Mouse (Mus musculus) hindbrain, embryonic 14.5 days (tissue): ENCODE results near the gene Serpine1. TPM values are rescaled to one million over a fixed set of nuclear protein-coding genes. Genes with fewer than 3 reads are reported as not detected.
A peak's percentile ranks its signal among the peaks of the same experiment; 100 is the strongest.

Experiments used
- ATAC-seq: fragments of 200-750 bp; cut with Nextera tagmentation; 2 replicates; pipeline ENCODE4 v1.8.0; 2017; ENCODE audit warnings: moderate number of reproducible peaks, mild to moderate bottlenecking, moderate TSS enrichment, moderate library complexity; ENCODE audit not compliant: low FRiP score
- DNase-seq: peaks from one replicate; pipeline ENCODE4 v3.0.0-alpha.2; 2015; ENCODE audit warnings: low spot score
- H3K27ac ChIP-seq: fragments of 300-500 bp; sonication (generic); 2 replicates; pipeline ENCODE4 v1.5.1; 2014; ENCODE audit warnings: mild to moderate bottlenecking, moderate library complexity
- H3K27me3 ChIP-seq: fragments of 300-500 bp; sonication (generic); 2 replicates; pipeline ENCODE4 v1.6.1; 2014; ENCODE audit warnings: mild to moderate bottlenecking, low read length, mixed read lengths; ENCODE audit not compliant: control insufficient read depth, insufficient read depth
- H3K36me3 ChIP-seq: fragments of 300-500 bp; sonication (generic); replicated peaks from 2 replicates; pipeline ENCODE4 v1.6.1; 2014; ENCODE audit not compliant: control insufficient read depth, insufficient read depth
- H3K4me1 ChIP-seq: fragments of 300-500 bp; sonication (generic); replicated peaks from 2 replicates; pipeline ENCODE4 v1.6.1; 2014; ENCODE audit warnings: antibody characterized with exemption, low read length, mixed read lengths; ENCODE audit not compliant: control insufficient read depth, insufficient read depth
- H3K4me2 ChIP-seq: fragments of 300-500 bp; sonication (generic); replicated peaks from 2 replicates; pipeline ENCODE4 v1.6.1; 2014; ENCODE audit warnings: mild to moderate bottlenecking, moderate library complexity
- H3K4me3 ChIP-seq: fragments of 300-500 bp; sonication (generic); replicated peaks from 2 replicates; pipeline ENCODE4 v1.5.1; 2014; ENCODE audit warnings: mild to moderate bottlenecking, low read length
- H3K9ac ChIP-seq: fragments of 300-500 bp; sonication (generic); 2 replicates; pipeline ENCODE4 v1.6.1; 2014
- H3K9me3 ChIP-seq: fragments of 300-500 bp; sonication (generic); 2 replicates; pipeline ENCODE4 v1.6.1; 2016; ENCODE audit warnings: low read length; ENCODE audit not compliant: control insufficient read depth
- WGBS: fragments of 180-500 bp; shearing (Covaris S2); extraction: QIAGEN DNeasy Blood & Tissue Kit; methylation state at CpG from one replicate; pipeline ENCODE4 v1.1.7; 2014; 5-methylcytosine and 5-hydroxymethylcytosine counted together
- polyA plus RNA-seq: library from polyadenylated mRNA; unstranded; fragments of >200 nt; fragmentation: Nextera tagmentation; extraction: Ambion mirVana; gene quantifications from 2 replicates; pipeline ENCODE4 v1.2.1, GENCODE M21; 2014

Serpine1 gene
- polyA plus RNA-seq, 1 experiment from 2014 or later, result 0.25 TPM

GRCm38 (mm10) chr5:137070881-137071605 lies 1.0 kb downstream of the Serpine1 start:
- Histone ChIP-seq H3K9me3 (no peaks in the 10 kb centered on the region), H3K27ac (no peak overlapping the region), H3K9ac (no peak overlapping the region), H3K4me3 (no peak overlapping the region), H3K4me1 (0 out of 2 replicates have a peak, but pooled peaks cover 4% of the 10 kb centered on the region), H3K36me3 (no peaks in the 10 kb centered on the region), H3K4me2 (peak overlapping the region; percentile 50; the same call in 1 of the 2 replicates), H3K27me3 (no peaks in the 10 kb centered on the region)
- no peak for ATAC-seq
- DNase-seq, result no peak
- 87% methylated on average over 19 of the region's 19 CpGs for WGBS

GRCm38 (mm10) chr5:137068711-137069110 lies 3.4 kb downstream of the Serpine1 start:
- no peaks in the 10 kb centered on the region for H3K27me3 ChIP-seq
- no peak overlapping the region for H3K27ac ChIP-seq
- no peak overlapping the region for H3K4me3 ChIP-seq
- H3K4me1 ChIP-seq, result 0 out of 2 replicates have a peak, but pooled peaks cover 4% of the 10 kb centered on the region
- ATAC-seq (no peak), DNase-seq (no peak)
- H3K4me2 ChIP-seq, result no peak overlapping the region
- no peaks in the 10 kb centered on the region for H3K36me3 ChIP-seq
- WGBS, result 84% methylated on average over 4 of the region's 4 CpGs
- no peak overlapping the region for H3K9ac ChIP-seq
- H3K9me3 ChIP-seq, result no peaks in the 10 kb centered on the region

DNA sequence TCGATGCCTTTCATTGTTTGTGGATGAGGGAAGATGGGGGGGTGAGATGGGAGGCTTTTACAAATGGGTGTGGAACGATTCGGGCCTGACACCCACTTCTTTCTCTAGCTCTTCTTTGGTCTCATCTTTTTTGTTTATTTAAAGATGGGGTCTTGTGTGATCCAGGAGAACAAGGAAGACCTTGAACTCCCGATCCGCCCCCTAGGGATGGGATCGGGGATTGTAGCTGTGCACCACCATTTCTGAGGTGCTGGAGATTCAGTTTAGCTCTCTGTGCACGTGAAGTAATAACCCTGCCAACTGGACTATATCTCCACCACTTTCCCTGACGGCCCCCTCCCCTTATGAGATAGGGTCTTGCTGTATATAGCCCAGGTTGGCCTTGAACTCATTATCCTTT lies 6.1 kb downstream of the Serpine1 start:
- no peaks in the 10 kb centered on the region for H3K36me3 ChIP-seq
- 80% methylated on average over 8 of the region's 8 CpGs for WGBS
- H3K4me1 ChIP-seq, result no peaks in the 10 kb centered on the region
- no peak overlapping the region for H3K4me3 ChIP-seq
- DNase-seq (no peak), ATAC-seq (no peak)
- H3K4me2 ChIP-seq, result no peak overlapping the region
- no peak overlapping the region for H3K9ac ChIP-seq
- no peaks in the 10 kb centered on the region for H3K9me3 ChIP-seq
- no peak overlapping the region for H3K27ac ChIP-seq
- no peaks in the 10 kb centered on the region for H3K27me3 ChIP-seq

DNA sequence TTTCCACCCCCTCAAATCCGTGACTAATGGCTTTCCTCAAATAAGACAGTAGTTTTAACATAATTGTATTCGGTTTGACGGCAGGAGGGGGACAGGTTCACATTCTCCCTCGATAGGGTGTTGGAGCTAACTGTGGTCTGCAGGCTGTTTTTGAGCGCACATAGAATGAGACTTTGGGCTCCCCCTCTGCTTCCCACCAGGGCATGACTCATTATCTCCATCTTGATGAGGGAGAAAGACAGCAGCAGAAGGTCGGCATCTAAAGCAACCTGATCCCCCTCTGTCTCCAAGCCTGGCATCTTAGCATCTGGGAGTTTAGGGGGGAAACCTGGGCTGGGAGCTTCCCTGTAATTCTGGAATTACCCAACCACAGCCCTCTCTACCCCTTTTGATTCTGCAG lies 6.6 kb downstream of the Serpine1 start:
- Histone ChIP-seq H3K36me3 (no peaks in the 10 kb centered on the region), H3K4me2 (no peak overlapping the region), H3K9ac (no peak overlapping the region), H3K27ac (no peak overlapping the region), H3K4me3 (no peak overlapping the region), H3K27me3 (no peaks in the 10 kb centered on the region), H3K4me1 (no peaks in the 10 kb centered on the region), H3K9me3 (no peaks in the 10 kb centered on the region)
- DNase-seq, result no peak
- ATAC-seq, result no peak
- WGBS, result 57% methylated on average over 6 of the region's 6 CpGs

- DNase-seq (no peak), ATAC-seq (no peak)
- H3K27ac ChIP-seq, result no peak overlapping the region
- 87% methylated on average over 5 of the region's 5 CpGs for WGBS
- no peak overlapping the region for H3K9ac ChIP-seq
- H3K4me1 ChIP-seq, result no peaks in the 10 kb centered on the region
- H3K9me3 ChIP-seq, result no peaks in the 10 kb centered on the region
- H3K4me3 ChIP-seq, result no peak overlapping the region
- H3K27me3 ChIP-seq, result no peaks in the 10 kb centered on the region
- no peak overlapping the region for H3K4me2 ChIP-seq
- no peaks in the 10 kb centered on the region for H3K36me3 ChIP-seq
Observed at GRCm38 (mm10) chr5:137062601-137063000, 9.5 kb downstream of the Serpine1 start.

GRCm38 (mm10) chr5:137061809-137062481 lies 10.1 kb downstream of the Serpine1 start:
- Histone ChIP-seq H3K27ac (no peak overlapping the region), H3K9ac (no peak overlapping the region), H3K36me3 (no peaks in the 10 kb centered on the region), H3K4me3 (no peak overlapping the region), H3K4me1 (no peaks in the 10 kb centered on the region), H3K4me2 (no peak overlapping the region), H3K9me3 (no peaks in the 10 kb centered on the region), H3K27me3 (no peaks in the 10 kb centered on the region)
- WGBS, result 24% methylated on average over 10 of the region's 12 CpGs
- ATAC-seq, result no peak
- no peak for DNase-seq

DNA sequence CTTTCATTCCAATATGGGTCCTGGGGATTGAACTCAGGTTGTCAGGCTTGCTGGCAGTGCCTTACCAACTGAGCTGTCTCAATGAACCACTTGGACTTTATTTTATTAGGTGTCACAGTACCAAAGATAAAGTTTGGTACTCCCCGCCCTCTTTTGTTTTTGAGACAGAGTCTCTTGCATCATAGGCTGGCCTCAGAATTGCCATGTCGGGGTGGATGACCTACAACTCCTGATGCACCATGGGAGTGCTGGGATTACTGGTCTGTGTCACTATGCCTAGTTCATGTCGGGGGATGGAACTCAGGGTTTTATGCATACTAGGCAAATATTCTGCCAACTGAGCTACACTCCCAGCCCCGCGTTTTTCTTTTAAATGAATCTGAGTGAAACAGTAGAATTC lies 17.2 kb downstream of the Serpine1 start:
- H3K4me1 ChIP-seq, result no peaks in the 10 kb centered on the region
- no peaks in the 10 kb centered on the region for H3K27me3 ChIP-seq
- 90% methylated on average over 5 of the region's 5 CpGs for WGBS
- no peak overlapping the region for H3K4me2 ChIP-seq
- H3K36me3 ChIP-seq, result no peaks in the 10 kb centered on the region
- no peak overlapping the region for H3K27ac ChIP-seq
- H3K9me3 ChIP-seq, result no peaks in the 10 kb centered on the region
- ATAC-seq, result no peak
- H3K4me3 ChIP-seq, result no peak overlapping the region
- DNase-seq, result no peak
- no peak overlapping the region for H3K9ac ChIP-seq

GRCm38 (mm10) chr5:137054299-137054698 lies 17.8 kb downstream of the Serpine1 start:
- Histone ChIP-seq H3K27ac (no peak overlapping the region), H3K4me1 (no peaks in the 10 kb centered on the region), H3K9ac (no peak overlapping the region), H3K9me3 (no peaks in the 10 kb centered on the region), H3K4me3 (no peak overlapping the region), H3K27me3 (no peaks in the 10 kb centered on the region), H3K4me2 (no peak overlapping the region), H3K36me3 (no peaks in the 10 kb centered on the region)
- ATAC-seq (no peak), DNase-seq (no peak)
- 91% methylated on average over 7 of the region's 7 CpGs for WGBS

DNA sequence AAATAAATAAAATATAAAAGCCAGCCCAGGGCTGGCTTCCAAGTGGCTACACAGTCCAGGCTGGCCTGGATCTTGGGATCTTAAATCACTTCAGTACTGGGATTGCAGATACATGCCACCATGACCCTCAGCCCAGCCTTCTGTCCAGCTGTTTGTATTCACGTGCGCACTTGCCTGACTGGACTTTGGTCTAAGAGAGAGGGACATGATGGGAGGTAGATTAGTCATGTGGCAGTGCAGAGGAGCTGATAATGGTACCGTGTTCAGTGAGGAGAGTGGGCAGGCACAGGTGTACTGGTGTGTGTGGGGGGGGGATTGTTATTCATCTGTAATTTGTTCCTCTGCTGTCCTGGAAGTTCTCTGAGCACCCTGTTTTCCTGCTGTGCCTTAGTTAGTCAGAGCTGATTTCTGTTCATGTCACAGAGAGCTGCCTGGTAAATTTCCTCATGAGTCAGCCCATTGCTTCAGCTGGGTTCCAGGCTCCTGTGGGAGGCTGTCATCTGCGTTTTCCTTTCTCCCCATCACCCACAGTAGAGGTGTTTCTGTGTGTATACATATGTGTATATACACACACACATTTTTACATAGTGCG lies 20.1 kb downstream of the Serpine1 start:
- DNase-seq, result no peak

More for the DNA sequence above, 20.1 kb downstream of the Serpine1 start:
- Histone ChIP-seq H3K36me3 (no peaks in the 10 kb centered on the region), H3K27me3 (no peaks in the 10 kb centered on the region), H3K9ac (no peak overlapping the region), H3K4me3 (no peak overlapping the region), H3K9me3 (no peaks in the 10 kb centered on the region), H3K27ac (no peak overlapping the region), H3K4me2 (no peak overlapping the region), H3K4me1 (no peaks in the 10 kb centered on the region)
- ATAC-seq, result no peak
- 83% methylated on average over 5 of the region's 5 CpGs for WGBS
